Mouse (Mus musculus) embryo, embryonic 9.5 days (tissue): ENCODE results near the gene Crtc3.

ENCODE experiments used
- DNase-seq: peaks from one replicate; pipeline ENCODE4 v3.0.0-alpha.2; 2017; ENCODE audit errors: extremely low spot score

Crtc3 gene

DNA sequence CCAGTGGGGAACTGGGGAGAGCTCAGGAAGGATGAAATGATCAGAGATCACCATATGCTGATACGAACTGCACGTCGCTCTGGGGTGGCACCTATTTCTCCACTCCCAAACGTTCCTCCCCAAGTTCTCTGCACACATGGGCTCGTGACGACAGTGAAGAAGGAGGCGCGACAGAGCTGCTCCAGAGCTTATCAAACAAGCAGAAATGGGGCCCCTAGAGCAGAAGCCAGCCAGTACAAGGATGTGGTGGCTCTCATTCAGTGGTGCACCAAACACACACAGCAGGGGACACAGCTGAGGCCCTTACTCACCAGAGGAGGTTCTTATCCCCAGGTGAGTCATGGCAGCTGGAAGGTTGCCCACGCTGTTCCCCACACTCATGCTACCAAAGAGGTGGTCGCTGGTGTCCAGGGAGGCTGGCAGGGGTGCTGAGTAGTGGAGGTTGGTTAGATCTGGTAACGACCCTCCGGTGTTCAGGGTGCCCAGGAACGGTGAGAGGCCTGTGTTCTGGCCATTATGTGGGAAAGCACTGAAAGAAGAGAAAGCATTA lies 90.2 kb downstream of the Crtc3 start:
- DNase-seq = no peak

DNA sequence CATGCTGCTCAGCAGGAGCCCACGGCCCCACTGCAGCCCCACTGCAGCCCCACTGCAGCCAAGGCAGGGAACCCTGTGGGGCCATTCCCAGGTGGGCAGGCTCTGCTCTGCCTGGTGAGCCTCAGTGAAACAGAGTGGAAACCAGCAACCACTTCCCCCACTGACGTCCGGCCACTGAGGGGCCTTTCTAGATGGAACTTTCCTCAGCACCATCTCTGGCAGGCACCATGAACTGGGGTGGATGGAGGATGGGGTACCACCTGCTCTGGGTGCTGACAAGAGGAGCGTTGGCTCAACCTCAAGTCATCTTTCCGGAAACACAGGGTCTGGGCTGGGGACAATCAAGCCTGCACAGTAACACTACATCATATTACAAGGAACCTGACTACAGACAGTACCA lies 90.8 kb downstream of the Crtc3 start:
- no peak for DNase-seq

DNA sequence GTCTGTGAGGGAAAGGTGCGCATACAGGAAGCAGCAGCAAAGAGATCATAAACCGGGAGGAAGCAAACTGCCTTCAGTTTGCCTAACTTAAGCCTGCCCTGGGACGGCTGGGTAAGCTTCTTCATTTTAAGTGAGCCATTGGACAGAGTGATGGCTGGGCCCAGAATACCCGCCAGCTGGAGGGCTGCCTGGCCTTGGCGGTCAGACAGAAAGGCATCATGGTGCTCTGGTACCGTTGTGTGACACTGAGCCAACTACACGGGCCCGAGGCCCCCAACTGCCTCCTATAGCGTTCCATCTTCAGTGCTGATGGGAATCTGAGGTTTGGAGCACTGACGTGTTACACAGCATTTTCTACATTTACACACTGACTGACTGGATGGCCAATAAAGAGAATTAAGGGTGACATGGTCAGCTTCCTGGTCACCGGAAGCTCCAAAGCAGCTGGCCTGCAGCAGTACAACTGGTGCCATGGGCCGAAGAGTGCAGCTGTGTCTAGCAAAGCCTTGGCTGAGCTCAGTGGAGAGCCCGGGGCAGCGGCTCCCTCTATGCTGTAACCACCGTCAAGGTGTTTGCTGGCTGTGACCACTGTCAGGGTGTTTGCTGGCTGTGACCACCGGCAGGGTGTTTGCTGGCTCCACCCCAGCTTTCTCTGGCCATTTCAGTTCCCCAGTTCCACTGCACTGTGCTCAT lies 99.5 kb downstream of the Crtc3 start:
- no peak for DNase-seq

DNA sequence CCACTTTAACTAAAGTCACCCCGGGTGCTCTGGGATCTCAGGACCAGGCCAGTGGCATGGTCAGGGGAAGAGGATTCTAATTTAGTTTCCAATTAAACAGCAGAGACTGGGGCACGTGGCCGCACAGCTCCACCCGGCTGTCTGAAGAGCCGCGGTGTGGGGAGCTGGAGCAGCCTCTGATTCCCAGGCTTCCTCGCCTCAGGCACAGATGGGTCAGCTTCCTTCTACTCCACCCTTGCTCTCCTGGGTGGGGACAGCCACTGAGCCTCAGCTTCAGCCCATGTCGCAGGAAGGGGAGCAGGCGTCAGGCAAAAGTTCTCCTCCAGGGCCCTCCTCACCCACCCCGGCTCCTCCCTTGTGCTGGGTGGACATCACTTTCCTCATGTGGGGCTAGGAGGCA lies 101.0 kb downstream of the Crtc3 start:
- no peak for DNase-seq

DNA sequence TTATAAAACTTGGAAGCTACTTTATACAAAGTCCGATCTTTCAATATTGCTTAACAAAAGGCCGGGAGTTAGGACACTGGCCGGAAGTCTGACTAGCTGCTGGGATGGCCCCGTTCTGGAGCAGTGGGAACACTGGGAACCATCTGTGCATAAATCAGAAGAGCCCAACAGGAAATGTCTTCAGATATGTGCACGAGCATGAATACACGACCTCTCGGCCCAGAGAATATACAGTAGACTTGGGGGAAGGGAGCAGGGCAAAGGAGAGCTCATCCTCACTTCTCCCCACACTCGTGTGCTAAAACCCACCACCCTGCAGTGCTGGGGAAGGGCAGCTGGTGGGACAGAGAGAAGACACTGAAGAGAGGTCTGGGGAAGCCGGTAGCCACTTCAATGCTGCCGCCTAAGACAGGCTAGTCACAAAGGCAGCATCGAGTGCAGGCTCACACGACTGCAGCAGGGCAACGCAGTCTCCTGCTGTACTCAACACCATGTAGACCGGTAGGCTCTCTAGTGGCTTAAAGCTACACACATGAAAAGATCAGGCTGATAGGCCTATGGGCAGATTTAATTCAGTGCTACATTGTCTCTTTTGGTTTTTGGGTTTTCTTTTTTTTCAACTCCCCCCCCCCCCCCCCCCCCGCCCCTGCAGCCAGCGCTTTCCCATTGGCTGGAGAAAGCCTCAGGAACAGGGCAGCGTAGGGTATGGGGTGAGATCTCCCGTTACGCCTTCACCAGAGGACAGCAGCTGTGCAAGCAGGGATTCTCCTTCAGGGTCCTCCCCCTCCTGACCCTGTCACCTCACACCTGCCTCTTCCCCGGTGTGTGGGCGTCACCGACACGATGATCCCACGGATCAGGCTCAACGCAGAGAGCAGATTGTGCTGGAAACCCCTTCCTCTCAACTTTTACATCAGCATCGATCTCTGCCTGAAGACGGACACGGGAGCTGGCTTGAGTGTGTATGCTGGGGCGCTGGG lies 101.7 kb downstream of the Crtc3 start:
- DNase-seq = peak; percentile 40

DNA sequence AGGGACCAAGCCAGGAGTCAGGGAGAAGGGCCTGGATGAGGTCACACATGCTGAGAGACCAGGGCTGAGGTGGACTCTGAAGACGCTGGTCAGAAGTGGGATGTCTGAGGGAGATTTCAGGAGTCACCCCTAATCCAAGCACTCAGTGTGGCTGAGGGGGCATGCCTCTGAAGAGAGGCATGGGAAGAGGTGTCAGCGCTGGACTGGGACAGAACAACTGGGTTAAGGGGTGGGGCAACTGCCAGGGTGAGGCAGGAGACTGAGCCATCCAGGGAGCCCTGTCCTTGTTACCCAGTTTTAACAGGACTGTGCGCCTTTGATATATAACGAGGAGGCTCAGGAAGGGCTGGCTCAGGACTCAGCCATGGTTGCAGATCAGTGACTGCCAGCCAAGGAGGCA lies 102.5 kb downstream of the Crtc3 start:
- no peak for DNase-seq

DNA sequence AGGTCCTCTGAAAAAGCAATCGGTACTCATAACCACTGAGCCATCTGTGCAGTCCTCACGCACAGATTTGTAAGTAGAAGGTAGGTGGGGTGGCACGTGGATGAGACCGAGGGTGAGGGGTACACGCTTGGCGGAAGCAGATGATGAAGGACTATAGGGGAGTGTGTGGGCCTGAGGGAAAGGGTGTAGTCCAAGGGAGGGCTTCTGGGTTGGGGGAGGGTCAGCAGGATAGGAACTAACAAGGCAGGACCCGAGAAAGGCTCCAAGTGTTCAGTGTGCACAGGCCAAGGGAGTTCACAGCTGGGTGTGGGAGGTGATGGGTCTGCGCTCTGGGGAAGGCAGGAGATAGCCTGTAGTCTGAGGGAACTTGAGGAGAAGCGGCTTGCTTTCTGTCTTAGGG lies 103.3 kb downstream of the Crtc3 start:
- DNase-seq = no peak

DNA sequence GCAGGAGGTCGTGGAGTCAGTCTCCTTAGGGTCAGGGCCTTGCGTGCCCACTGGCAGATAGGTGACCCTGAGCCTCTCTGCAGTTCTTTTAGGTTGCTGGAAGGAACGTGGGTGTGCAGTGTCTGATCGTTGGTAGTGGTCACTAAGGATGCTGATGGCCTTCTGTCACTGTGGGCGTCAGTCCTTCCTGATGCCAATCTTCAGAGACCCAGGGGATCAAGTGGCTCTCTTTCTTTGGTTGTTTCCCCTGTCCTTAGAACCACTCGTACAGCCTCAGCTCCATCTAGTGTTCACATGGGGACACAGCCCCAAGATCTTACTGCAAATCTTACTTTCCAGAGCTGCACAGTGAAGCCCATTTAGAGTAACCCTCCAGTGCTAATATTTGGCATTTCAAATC lies 104.7 kb downstream of the Crtc3 start:
- peak; percentile 50 for DNase-seq

DNA sequence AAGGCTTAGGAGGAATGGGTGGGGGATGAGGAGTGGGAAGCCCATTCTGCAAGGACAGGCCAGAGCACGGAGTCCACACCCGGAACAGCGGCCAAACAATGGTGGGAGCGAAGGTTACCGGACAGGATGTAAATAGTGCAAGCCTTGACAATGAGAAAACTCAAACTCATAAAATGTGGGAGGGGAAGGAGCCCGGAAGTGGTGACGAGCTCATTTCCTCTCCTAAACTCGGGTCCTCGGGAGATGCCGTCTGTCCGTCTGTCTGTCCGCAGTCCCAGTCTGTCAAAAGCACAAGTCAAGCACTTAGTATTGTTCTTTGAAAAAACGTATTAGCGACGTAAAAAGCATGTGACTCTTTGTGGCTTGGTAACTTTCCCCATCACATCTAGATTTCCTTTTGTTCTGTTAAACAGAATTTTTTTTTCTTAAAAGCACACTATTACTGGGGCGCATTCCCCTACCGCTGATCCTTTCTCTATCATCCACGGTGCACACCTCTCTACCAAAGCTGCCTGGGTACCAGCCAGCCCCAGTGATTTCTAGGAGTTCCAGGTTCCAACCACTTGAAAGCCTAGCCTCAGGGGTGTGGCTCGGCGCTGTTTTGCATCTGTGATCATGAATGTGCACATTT lies 105.7 kb downstream of the Crtc3 start:
- no peak for DNase-seq

DNA sequence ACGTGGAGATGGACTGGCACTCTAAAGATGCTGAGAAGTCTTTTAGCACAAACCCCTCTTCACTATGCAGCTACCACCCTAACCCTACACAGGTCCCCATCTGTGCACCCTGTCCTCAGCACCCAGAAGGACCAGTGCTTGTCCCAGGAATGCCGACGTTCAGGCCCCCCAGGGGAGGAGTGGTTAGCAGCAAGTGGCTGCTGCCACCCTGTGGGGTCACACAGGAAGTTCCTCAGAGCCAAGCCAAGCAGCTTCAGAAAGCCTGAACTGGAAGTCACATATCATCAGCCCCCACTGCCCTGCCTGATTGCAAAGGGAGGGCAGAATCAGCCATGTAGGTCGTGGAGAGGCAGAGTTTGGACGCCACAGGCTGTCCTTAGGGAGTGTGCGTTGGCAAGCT lies 108.3 kb downstream of the Crtc3 start:
- DNase-seq = peak; percentile 11

DNA sequence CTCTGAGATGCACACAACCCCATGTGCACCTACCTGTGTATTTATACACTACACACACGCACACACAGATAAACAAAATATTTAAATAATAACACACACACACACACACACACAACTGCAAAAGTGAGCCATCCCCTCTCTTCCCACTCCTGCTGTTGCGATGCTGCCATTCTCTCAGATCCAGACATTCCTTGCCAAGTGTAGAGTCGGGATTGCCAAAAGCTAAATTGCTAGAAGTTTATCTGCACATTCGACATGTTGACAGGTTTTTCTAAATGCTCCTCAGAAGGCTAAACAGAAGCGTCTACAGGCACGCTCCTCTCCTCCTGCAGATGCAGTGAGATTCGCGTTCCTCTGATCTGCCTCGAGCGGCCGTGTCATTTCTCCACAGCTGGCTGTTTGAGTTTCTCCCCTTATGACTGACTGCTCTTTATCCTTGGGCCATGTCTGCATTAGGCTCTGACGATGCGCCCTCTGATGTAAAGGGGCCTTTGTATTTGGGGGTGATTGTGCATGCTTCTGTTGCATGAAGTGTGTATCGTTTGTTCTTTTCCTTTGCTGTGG lies 111.2 kb downstream of the Crtc3 start:
- no peak for DNase-seq

DNA sequence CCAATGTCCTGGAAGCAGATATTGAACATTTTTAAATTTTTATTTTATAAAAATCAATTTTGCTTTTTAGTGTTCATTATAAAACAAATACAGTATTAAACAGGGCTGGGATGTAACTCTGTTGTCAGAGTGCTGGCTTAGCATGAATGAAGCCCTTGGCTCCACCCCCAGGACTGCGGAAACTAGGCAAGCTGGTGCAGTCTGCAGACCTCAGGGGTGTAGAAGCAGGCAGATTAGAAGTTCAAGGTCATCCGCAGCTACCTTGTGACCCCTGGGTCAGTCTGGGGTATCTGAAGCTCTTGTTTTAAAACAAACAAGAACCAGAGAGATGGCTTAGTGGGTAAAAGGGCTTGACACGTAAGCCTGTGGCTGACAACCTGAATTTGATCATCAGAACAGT lies 112.1 kb downstream of the Crtc3 start:
- no peak for DNase-seq

DNA sequence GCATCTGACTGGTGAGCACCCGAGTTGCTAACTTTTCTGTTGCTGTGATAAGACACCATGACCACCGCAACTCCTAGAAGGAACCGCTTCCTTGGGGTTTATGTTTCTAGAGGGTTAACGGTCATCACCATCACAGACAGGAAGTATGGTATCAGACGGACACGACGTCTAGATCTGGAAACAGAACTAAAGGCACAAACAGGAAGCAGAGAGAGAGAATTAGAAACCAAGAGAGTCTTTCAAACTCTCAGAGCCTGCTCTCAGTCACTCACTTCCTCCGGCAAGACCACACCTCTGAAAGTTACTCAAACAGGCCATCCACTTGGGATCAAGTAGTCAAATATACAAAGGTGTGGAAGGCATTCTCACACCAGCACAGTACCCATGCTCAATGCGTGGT lies 112.9 kb downstream of the Crtc3 start:
- DNase-seq = no peak

DNA sequence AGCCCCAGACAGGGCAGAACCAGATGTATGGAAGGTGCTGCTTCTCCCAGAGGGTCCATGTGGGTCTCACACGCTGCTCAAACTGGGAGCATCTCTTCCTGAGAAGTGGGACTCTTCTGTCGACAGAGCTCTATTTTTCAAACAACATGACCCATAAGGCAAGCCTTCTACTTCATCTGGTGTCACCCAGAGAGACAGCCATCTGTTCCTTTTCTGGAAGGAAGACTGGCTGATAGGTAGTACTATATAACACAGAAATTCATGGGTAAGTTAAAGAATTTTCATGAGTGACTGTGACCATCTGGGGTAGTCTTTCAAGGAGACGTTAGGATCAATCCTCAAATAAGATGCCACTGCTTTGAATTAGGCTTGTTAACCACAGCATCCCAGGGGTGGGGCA lies 115.6 kb downstream of the Crtc3 start:
- DNase-seq = no peak

DNA sequence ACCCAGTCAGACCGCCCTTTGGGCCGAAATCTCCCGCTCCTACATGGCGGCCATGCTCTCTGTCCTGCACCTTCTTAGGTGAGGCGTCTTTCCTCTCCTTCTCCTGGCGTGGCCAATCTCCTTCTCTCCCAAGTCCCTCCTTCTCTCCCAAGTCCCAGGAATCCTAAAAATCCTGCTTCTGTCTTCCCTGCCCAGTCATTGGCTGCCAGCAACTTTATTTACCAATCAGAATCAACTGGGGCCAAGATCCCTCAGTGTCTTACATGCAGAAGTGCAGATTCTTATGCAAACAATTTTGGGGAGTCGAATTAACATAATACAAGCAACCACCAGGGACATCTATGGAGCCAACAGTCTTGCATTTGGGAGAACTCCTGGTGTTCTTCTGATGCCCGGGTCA lies 120.7 kb downstream of the Crtc3 start:
- DNase-seq = no peak

DNA sequence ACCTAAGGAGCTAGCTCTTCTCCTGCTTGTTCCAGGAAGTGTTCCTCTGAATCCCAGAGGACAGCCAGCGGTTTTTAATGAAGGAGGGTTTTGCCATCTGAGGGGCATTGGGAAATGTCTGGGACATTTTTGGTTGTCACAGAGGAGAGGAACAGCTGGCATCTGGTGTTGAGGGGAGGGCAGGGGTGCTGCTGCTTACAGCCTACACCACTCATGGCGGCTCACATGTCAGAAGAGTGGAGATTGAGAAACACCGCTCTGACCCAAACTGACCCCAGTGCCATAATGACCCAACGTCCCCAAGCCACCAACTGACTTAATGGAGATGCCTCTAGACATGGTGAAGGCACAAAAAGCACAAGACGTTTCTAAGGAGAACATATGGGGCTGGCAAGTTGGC lies 126.7 kb downstream of the Crtc3 start:
- no peak for DNase-seq

DNA sequence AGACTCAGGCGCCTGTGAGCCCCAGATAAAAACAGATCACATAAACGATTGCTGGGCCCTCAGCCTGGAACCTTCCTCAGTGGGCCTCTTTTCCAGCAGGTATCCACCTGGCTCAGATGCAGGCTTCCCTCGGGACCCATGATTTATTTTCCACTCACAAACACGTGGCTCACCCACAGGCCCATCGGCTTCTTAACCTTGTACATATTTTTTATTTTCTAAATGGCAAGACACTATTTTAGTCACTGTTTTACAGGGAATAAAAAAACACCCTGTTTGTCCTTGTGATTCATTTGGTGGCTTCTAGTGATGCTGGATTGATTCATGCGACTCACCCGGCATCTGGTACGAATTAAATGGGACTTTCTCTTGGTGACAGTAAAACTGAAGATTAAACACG lies 127.4 kb downstream of the Crtc3 start:
- no peak for DNase-seq

DNA sequence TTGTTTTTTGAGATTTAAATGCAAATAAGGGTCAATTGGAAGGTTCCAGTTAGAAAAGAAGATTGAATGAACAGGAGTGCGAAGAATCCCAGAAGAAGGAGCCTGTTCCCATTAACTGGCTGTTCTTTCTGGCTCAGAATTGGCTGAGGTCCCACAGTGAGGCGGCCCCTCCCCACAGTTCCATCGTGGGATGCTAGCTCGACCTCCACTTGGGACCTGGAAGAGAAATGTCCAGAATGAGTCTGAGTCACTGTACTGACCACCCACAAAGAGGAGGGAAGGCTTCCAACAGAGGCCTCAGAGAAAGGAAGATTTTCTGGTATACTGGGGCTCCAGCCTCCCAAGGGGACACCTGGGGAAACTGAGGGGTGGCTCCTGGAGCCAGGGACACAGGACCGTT lies 130.1 kb downstream of the Crtc3 start:
- no peak for DNase-seq

DNA sequence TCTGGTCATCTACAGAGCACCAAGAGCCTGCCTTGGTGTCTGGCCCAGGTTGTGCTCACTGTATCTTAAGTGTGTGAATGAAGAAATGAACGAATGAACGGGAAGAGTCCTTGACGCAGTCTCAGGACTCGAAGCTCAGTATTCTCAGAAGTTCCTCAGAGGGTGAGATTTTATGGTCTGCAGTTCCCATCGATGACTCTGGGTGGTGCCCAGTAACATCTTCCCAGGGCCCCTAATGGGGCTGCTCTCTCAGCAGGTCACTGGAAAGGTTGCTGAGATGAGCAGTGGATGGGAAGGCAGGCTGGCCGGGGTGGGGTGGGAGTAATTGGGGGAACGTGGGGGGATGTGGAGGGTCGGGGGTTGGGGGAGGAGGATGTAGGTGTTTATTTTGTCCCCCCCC lies 130.6 kb downstream of the Crtc3 start:
- DNase-seq = no peak

DNA sequence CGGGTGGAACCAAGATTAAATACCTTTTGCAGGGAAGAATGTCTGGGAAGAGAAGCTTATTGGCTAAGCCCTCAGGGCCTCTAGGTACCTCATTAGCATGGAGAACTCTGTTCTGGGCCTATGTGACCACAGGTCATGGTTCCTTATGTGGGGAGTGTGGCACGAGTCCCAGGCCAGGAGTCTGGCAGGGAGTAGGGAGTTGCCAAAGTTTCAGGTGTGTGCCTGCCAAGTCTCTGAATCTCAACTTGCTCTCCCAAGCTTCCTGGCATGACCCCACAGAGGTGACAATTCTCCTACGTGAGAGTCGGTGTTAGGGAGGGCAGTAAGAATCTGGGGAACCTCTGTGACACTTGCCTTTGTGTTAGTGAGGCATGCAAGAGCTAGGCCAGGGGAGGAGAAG lies 131.5 kb downstream of the Crtc3 start:
- DNase-seq = no peak

DNA sequence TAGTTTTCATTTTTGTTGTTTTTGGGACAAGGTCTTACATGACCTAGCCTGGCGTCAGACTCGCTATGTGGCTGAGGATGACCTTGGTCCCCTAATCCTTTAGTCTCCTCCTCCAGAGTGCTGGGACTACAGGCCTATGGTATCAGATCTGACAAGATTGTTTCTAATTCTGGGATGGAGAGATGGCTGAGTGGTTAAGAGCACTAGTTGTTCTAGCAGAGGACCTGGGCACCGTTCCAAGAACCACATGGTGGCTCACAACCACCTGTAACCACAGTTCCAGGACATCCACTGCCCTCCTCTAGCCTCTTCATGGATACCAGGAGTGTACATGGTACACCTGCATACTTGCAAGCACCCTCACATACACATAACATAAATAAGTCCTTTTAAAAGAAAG lies 132.5 kb downstream of the Crtc3 start:
- DNase-seq = no peak

DNA sequence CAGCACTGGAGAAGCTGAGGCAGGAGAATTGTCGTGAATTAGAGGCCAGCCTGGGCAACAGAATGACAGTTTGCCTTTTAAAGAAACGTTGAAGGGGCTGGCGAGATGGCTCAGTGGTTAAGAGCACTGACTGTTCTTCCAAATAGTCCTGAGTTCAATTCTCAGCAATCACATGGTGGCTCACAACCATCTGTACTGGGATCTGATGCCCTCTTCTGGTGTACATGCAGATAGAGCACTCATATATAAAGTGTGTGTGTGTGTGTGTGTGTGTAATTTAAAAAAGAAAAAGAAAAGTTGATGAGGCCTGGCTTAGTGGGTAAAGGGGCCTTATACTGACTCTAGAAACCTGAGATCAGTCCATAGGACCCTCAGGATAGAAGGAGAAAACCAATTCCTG lies 133.5 kb downstream of the Crtc3 start:
- no peak for DNase-seq
